Mouse (Mus musculus) neural tube, embryonic 15.5 days (tissue): ENCODE data around the gene Meox1. TPM values are rescaled to one million over a fixed set of nuclear protein-coding genes. Genes with fewer than 3 reads are reported as not detected.

Experiments used
- ATAC-seq: fragments of 200-750 bp; cut with Nextera tagmentation; 2 replicates; pipeline ENCODE4 v1.8.0; 2017; ENCODE audit warnings: mild to moderate bottlenecking, moderate TSS enrichment, moderate library complexity; ENCODE audit not compliant: low FRiP score
- H3K27ac ChIP-seq: fragments of 300-500 bp; sonication (generic); replicated peaks from 2 replicates; pipeline ENCODE4 v1.5.1; 2015; ENCODE audit warnings: mild to moderate bottlenecking, inconsistent platforms
- H3K27me3 ChIP-seq: fragments of 300-500 bp; sonication (generic); replicated peaks from 2 replicates; pipeline ENCODE4 v1.6.1; 2015; ENCODE audit warnings: inconsistent platforms
- H3K36me3 ChIP-seq: fragments of 300-500 bp; sonication (generic); 2 replicates; pipeline ENCODE4 v1.6.1; 2015; ENCODE audit warnings: inconsistent platforms
- H3K4me1 ChIP-seq: fragments of 300-500 bp; sonication (generic); 2 replicates; pipeline ENCODE4 v1.6.1; 2015; ENCODE audit warnings: inconsistent platforms
- H3K4me2 ChIP-seq: fragments of 300-500 bp; sonication (generic); 2 replicates; pipeline ENCODE4 v1.6.1; 2015; ENCODE audit warnings: inconsistent platforms, mild to moderate bottlenecking, moderate library complexity
- H3K4me3 ChIP-seq: fragments of 300-500 bp; sonication (generic); replicated peaks from 2 replicates; pipeline ENCODE4 v1.5.1; 2015; ENCODE audit warnings: mild to moderate bottlenecking, inconsistent platforms
- H3K9ac ChIP-seq: fragments of 300-500 bp; sonication (generic); replicated peaks from 2 replicates; pipeline ENCODE4 v1.6.1; 2015; ENCODE audit warnings: mild to moderate bottlenecking, inconsistent platforms
- H3K9me3 ChIP-seq: fragments of 300-500 bp; sonication (generic); replicated peaks from 2 replicates; pipeline ENCODE4 v1.6.1; 2016; ENCODE audit warnings: inconsistent platforms
- WGBS: fragments of 180-500 bp; shearing (Covaris S2); methylation state at CpG from one replicate; pipeline ENCODE4 v1.1.7; 2015; ENCODE audit warnings: mixed read lengths; 5-methylcytosine and 5-hydroxymethylcytosine counted together
- polyA plus RNA-seq: library from polyadenylated mRNA; unstranded; fragments of >200 nt; fragmentation: Nextera tagmentation; extraction: Ambion mirVana; gene quantifications from 2 replicates; pipeline ENCODE4 v1.2.1, GENCODE M21; 2015

The Meox1 gene
- polyA plus RNA-seq, 1 experiment from 2014 or later: 1.3 TPM

DNA sequence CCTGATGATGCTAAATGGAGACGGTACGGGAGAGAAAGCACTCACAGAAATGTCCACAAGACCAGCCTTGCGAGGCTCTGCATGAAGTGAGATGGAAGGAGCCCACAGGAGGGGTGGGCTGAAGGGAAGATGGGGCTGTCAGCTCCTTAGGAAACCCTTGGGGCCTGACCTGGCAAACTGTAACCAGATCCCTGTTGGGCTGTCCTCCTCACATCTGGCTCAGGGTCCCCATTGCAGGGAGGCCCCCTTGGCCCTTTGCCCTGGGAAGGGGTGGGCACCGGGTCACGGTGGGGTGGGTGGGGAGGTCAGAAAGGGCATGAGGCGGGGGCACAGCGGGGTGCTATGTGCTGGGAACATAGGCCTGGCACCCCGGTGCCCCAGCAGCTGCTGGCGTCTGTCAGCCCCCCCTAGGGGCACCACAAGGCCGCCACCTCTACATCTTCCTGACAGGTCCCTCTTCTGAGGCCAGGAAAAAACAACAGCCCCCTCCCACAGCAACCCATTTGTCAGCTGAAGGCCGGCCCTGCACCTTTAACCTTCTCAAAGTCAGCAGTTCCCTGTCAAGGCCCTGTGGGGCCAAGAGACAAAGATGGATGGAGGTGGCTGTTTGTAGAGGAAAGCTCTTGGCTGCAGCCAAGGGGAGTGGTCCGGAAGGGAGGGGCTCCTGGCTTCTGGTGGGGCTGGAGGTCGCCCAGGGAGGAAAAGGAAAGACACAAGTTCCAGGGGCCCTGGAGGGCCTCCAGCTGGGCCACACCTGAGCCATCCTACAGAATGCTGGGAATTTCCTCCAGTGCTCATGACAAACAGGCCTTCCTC, 2.6 kb upstream of the Meox1 start:
- Histone ChIP-seq H3K9ac (no peak overlapping the region), H3K27ac (no peak overlapping the region), H3K36me3 (no peaks in the 10 kb centered on the region), H3K4me2 (no peak overlapping the region), H3K9me3 (no peaks in the 10 kb centered on the region), H3K27me3 (peaks cover 10% of the 10 kb centered on the region), H3K4me3 (no peak overlapping the region), H3K4me1 (peaks cover 18% of the 10 kb centered on the region)
- 20% methylated on average over 12 of the region's 13 CpGs for WGBS
- no peak for ATAC-seq

DNA sequence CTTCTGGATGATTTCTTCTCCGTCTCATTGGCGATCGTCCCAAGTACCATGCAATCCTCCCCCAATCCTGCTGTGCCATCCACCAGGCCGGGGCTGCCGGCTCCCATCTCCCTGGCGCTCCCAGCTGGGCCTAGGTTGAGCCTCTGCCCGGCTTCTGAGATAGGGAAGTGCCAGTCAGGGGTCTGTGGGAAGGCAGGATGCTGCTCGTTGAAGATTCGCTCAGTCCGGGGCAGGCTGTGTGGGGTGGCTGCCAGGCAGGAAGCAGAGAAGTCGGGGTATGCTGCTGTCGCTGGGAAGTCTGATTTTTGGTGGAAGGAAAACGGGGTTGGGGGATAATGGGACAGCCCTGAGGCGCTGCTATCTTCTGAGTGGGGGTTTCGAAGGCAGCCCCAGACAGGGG, 614 bp downstream of the Meox1 start:
- H3K36me3 ChIP-seq: no peaks in the 10 kb centered on the region
- no peak overlapping the region for H3K4me2 ChIP-seq
- 40% methylated on average over 15 of the region's 15 CpGs for WGBS
- H3K27me3 ChIP-seq: peaks cover 10% of the 10 kb centered on the region
- no peak overlapping the region for H3K4me3 ChIP-seq
- H3K9ac ChIP-seq: no peak overlapping the region
- H3K27ac ChIP-seq: no peak overlapping the region
- ATAC-seq: no peak
- H3K9me3 ChIP-seq: no peaks in the 10 kb centered on the region
- H3K4me1 ChIP-seq: peaks cover 36% of the 10 kb centered on the region

GRCm38 (mm10) chr11:101891451-101891850, 2.7 kb downstream of the Meox1 start:
- peaks cover 15% of the 10 kb centered on the region for H3K27me3 ChIP-seq
- no peaks in the 10 kb centered on the region for H3K36me3 ChIP-seq
- no peak overlapping the region for H3K27ac ChIP-seq
- no peaks in the 10 kb centered on the region for H3K9me3 ChIP-seq
- peak overlapping the region; percentile 29 for H3K4me2 ChIP-seq
- 5% methylated on average over 11 of the region's 11 CpGs for WGBS
- ATAC-seq: no peak
- H3K4me1 ChIP-seq: peaks cover 27% of the 10 kb centered on the region
- no peak overlapping the region for H3K9ac ChIP-seq
- H3K4me3 ChIP-seq: no peak overlapping the region

GRCm38 (mm10) chr11:101889781-101890180, 4.4 kb downstream of the Meox1 start:
- peak overlapping the region; percentile 20 for H3K4me3 ChIP-seq
- H3K9ac ChIP-seq: peak overlapping the region; percentile 28; the same call in 1 of the 2 replicates
- H3K27ac ChIP-seq: no peak overlapping the region
- H3K4me1 ChIP-seq: peaks cover 27% of the 10 kb centered on the region
- H3K9me3 ChIP-seq: no peaks in the 10 kb centered on the region
- H3K36me3 ChIP-seq: no peaks in the 10 kb centered on the region
- H3K4me2 ChIP-seq: peak overlapping the region; percentile 58
- no peak for ATAC-seq
- peaks cover 11% of the 10 kb centered on the region for H3K27me3 ChIP-seq
- under 1% methylated on average over 13 of the region's 13 CpGs for WGBS

GRCm38 (mm10) chr11:101888820-101889219, 5.4 kb downstream of the Meox1 start:
- no peaks in the 10 kb centered on the region for H3K36me3 ChIP-seq
- no peak overlapping the region for H3K4me3 ChIP-seq
- H3K4me1 ChIP-seq: peaks cover 28% of the 10 kb centered on the region
- ATAC-seq: no peak
- H3K4me2 ChIP-seq: no peak overlapping the region
- H3K27ac ChIP-seq: no peak overlapping the region
- H3K9ac ChIP-seq: no peak overlapping the region
- H3K27me3 ChIP-seq: peaks cover 11% of the 10 kb centered on the region
- WGBS: 49% methylated on average over 6 of the region's 6 CpGs
- H3K9me3 ChIP-seq: no peaks in the 10 kb centered on the region

DNA sequence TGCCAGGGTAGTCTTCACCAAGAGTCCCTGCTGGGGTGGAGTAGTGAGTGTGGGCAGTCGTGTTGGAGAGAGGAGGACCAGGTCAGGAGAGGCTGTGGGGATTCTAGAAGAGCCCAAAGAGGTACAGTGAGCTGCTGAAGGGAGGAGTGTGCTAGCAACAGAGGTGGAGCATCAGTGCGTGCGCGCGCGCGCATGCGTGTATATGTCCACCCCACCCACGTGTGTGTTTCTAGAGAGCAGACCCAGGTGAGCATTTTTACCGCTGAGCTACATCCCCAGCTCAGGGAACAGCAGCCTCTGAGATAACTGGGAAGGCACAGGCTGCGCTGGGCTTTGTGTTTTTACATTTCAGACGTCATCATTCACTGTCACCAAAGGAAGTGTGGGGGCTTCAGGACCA, 7.7 kb downstream of the Meox1 start:
- H3K27ac ChIP-seq: no peak overlapping the region
- H3K9me3 ChIP-seq: no peaks in the 10 kb centered on the region
- no peak overlapping the region for H3K4me3 ChIP-seq
- H3K4me2 ChIP-seq: no peak overlapping the region
- H3K9ac ChIP-seq: no peak overlapping the region
- peaks cover 28% of the 10 kb centered on the region for H3K4me1 ChIP-seq
- H3K27me3 ChIP-seq: peaks cover 5% of the 10 kb centered on the region; the same call in 1 of the 2 replicates
- ATAC-seq: no peak
- 77% methylated on average over 12 of the region's 12 CpGs for WGBS
- H3K36me3 ChIP-seq: no peaks in the 10 kb centered on the region

- Histone ChIP-seq H3K27ac (peak overlapping the region; percentile 6; the same call in 1 of the 2 replicates), H3K9ac (no peak overlapping the region), H3K9me3 (no peaks in the 10 kb centered on the region), H3K27me3 (peaks cover 5% of the 10 kb centered on the region; the same call in 1 of the 2 replicates), H3K4me3 (no peak overlapping the region), H3K4me2 (no peak overlapping the region), H3K4me1 (peaks cover 27% of the 10 kb centered on the region), H3K36me3 (no peaks in the 10 kb centered on the region)
- 65% methylated on average over 6 of the region's 6 CpGs for WGBS
- ATAC-seq: no peak
Observed at GRCm38 (mm10) chr11:101885881-101886319, 8.3 kb downstream of the Meox1 start.

GRCm38 (mm10) chr11:101885232-101885631, 8.9 kb downstream of the Meox1 start:
- Histone ChIP-seq H3K4me3 (no peak overlapping the region), H3K4me2 (no peak overlapping the region), H3K27me3 (peaks cover 5% of the 10 kb centered on the region; the same call in 1 of the 2 replicates), H3K9me3 (no peaks in the 10 kb centered on the region), H3K9ac (no peak overlapping the region), H3K36me3 (no peaks in the 10 kb centered on the region), H3K27ac (0 out of 2 replicates have a peak overlapping the region, but pooled peaks have one; percentile 6), H3K4me1 (peaks cover 28% of the 10 kb centered on the region)
- 56% methylated on average over 6 of the region's 6 CpGs for WGBS
- ATAC-seq: no peak

DNA sequence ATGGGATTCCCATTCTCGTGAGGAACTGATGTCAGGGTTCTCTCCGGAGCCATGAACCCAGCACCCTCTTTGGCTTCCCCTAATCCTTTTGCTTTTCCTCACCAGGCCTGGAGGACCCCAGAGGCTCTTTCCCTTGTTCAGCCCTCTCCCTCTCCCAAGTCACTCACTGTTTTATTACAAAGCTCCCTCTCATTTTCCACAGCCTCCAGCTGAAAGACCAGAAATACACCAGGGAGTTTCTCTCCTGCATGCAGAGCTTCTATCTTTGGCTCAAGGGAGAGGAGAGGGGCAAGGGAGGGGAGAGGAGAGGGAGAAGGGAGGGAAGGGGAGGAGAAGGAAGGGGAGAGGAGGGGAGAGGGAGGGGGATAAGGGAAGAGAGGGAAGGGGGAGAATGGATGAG, 10.3 kb downstream of the Meox1 start:
- Histone ChIP-seq H3K9ac (no peak overlapping the region), H3K4me1 (peaks cover 25% of the 10 kb centered on the region), H3K9me3 (no peaks in the 10 kb centered on the region), H3K36me3 (no peaks in the 10 kb centered on the region), H3K27me3 (peaks cover 5% of the 10 kb centered on the region; the same call in 1 of the 2 replicates), H3K4me2 (no peak overlapping the region), H3K27ac (no peak overlapping the region), H3K4me3 (no peak overlapping the region)
- 70% methylated on average over 2 of the region's 2 CpGs for WGBS
- no peak for ATAC-seq

- 68% methylated on average over 11 of the region's 11 CpGs for WGBS
- Histone ChIP-seq H3K9ac (no peak overlapping the region), H3K4me3 (no peak overlapping the region), H3K27ac (no peak overlapping the region), H3K4me1 (peaks cover 31% of the 10 kb centered on the region), H3K36me3 (no peaks in the 10 kb centered on the region), H3K27me3 (peaks cover 5% of the 10 kb centered on the region; the same call in 1 of the 2 replicates), H3K9me3 (no peaks in the 10 kb centered on the region), H3K4me2 (no peak overlapping the region)
- no peak for ATAC-seq
Observed at GRCm38 (mm10) chr11:101882500-101883290, 11.5 kb downstream of the Meox1 start.

DNA sequence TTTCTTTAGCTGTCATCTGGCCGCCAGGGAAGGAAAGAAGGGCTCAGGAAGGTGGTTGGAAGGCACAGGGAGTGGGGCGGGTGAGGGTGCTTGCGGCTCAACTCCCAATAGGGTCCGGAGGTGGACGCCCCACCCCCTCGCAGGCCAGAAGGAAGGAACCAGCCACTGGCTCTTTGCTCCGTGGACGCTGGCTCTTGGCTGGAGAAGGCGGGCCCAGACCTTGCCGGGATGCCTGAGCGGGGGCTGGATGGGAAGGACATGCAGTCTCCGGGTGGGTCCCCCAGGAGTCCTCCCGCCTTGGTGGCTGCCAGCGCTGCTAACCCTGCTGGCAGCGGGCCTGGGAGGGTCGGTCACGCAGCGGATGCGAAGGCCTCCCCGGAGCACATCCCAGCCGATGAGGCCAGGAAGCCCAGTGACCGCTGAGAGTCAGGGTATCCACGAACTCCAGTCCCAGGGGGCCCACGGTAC, 12.5 kb downstream of the Meox1 start:
- peak overlapping the region; percentile 39 for H3K4me2 ChIP-seq
- WGBS: 6% methylated on average over 23 of the region's 24 CpGs
- no peaks in the 10 kb centered on the region for H3K9me3 ChIP-seq
- H3K36me3 ChIP-seq: no peaks in the 10 kb centered on the region
- no peak overlapping the region for H3K9ac ChIP-seq
- H3K27ac ChIP-seq: no peak overlapping the region
- H3K27me3 ChIP-seq: no peaks in the 10 kb centered on the region
- H3K4me3 ChIP-seq: no peak overlapping the region
- H3K4me1 ChIP-seq: peaks cover 31% of the 10 kb centered on the region
- ATAC-seq: no peak
